Mouse (Mus musculus): ENCODE measurements around the gene AW822073.
A peak's percentile ranks its signal among the peaks of the same experiment; 100 is the strongest.
"Not testable (repeated sequence)": the region's sequence is repeated elsewhere in the genome, so short reads cannot be mapped to it uniquely, and the experiment has no call there.

Gene AW822073

GRCm38 (mm10) chr10:58224827-58225785 lies at the start of gene AW822073:
Gene AW822073, minus strand, starts transcription at chr10:58224930.
- not testable (repeated sequence) for DNase-seq (ENCODE audit: low read depth, low spot score)

DNA sequence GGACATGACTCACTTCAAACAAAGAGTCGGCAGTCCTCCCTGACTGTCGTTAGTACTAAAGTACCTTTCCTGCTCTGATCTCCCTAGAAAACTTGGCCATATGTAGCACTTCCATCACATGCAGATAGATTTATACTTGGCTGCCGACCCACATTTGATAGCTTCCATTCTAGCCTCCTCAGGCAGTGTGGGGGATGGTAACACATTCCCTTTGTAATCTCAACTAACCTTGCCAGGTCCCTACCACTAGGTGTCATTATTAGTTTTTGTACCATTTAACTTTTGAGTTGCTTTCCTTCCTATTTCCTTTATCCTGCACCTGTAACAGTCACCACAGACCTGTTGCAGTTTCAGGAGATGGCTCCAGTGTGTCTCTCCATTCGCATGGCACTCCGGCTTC lies 33.7 kb upstream of the AW822073 start:
- DNase-seq (ENCODE audit: low read depth, low spot score) = no peak

DNA sequence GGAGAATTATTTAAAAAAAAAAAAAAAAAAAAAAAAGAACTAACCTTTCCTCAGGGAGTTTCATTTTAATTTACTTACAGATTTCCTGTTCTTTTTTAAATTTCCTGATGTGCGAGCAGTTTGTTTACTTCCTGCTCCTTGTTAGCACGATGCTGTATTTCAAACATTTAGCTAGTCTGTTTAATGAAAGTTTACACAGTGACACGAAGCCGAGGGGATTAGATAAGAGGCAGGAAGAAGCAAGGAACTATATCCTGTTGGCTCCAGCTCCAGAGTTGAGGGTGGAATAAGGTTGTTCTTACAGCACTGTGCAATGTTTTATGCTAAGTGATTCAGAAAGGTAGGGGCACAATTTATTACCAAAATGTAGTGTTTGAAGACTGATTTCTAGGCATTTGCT lies 31.2 kb upstream of the AW822073 start:
- no peak for DNase-seq (ENCODE audit: low read depth, low spot score)

DNA sequence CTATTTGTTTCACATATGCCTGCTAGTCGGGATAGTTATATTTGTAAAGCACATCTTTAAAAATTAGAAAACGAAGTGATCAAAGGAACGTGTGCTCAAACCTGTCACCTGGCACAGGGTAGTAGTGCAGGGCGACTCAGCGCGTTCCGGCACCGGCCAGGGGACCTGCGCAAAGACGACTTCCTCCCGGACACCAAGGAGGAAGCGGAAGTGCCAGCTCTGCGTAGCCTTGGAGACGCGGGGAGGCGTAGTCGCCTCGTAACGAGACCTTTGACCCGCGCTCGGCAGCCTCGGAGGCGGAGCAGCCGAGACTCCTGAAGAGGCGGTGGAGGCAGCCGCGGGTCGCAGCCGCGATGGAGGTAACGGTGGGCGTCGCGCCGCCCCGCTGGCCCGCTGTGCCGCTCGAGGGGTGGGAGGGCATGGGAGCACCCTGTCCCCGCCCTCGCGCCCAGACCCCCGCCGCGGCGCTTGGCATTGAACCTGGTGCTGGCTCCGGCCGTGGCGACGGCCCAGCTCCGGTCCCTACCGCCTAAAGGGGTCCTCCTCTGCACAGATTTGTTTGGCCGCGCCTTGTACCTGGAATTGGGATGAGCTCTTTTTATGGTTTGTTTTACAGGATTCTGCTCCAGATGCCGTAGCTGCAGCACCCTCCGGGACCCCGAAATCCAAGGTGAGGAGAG lies 30.6 kb upstream of the AW822073 start, which contains the start of gene Gcc2:
Gene Gcc2, plus strand, starts transcription at position 285 of the 680 bp plus-strand sequence.
- peak; percentile 95 for DNase-seq (ENCODE audit: low read depth, low spot score)

GRCm38 (mm10) chr10:58254635-58255175 lies 30.0 kb upstream of the AW822073 start:
- no peak for DNase-seq (ENCODE audit: low read depth, low spot score)

DNA sequence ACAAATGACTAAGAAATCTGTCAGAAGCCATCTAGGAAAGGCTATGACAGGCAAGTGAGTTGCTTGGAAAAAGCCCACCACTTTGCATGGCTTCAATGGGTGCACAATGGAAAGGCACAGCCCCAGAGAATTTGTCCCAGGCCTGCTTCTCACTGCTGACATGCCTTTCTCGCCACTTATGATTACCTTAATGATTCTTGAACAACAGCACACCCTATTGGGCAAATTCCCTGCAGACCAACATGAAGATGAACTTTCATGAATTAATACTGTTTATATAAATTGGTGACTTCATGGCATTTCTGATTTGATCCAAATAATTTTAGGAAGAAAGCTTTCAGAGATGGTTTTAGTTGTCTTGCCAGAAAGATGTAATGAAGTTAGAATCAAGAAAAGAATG lies 24.8 kb upstream of the AW822073 start:
- DNase-seq (ENCODE audit: low read depth, low spot score) = no peak

- DNase-seq (ENCODE audit: low read depth, low spot score) = not testable (repeated sequence)
Measured at GRCm38 (mm10) chr10:58238984-58239740, 14.4 kb upstream of the AW822073 start.

GRCm38 (mm10) chr10:58236613-58237012 lies 11.9 kb upstream of the AW822073 start, which contains the start of gene Gm4981:
Gene Gm4981, minus strand, starts transcription at chr10:58236701.
- no peak for DNase-seq (ENCODE audit: low read depth, low spot score)

DNA sequence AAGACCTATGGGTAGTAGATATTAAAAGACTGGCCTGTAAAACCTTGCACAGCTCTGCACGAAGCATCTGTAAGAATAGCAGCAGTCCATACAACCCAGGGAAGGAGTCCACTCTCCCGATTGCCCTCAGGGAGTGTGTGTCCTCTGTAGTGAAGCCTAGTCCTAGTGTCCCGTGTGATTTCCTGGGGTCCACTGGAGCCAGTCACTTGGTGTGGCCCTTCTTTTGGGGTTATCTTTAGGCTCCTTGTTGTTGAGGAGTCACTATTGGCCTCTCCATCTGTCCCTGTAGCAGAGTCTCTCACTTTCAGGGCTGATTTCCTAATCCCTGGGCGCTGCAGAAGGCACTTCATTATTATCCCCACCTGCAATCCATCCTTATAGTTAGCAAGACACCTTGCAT lies 10.3 kb upstream of the AW822073 start:
- not testable (repeated sequence) for DNase-seq (ENCODE audit: low read depth, low spot score)

DNA sequence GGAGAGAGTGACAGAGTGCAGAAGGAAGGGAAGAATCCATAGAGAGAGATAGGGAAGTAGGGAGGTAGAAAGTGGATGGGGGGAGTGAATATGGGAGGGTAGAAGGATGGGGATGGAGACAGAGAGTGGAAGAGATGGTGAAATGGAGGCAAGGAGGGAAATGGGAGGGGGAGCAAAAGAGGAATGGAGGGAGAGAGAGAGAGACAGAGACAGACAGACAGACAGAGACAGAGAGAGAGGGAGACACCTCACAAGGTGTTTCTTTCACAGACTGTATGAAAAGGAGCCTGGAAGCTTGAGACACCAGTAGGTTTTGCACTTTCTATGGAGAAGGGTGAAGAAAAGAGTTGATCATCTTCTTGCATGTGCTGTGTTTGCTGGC lies 9.0 kb upstream of the AW822073 start:
- DNase-seq (ENCODE audit: low read depth, low spot score) = not testable (repeated sequence)

- DNase-seq (ENCODE audit: low read depth, low spot score) = not testable (repeated sequence)
Measured at GRCm38 (mm10) chr10:58233054-58233739, 8.5 kb upstream of the AW822073 start.

DNA sequence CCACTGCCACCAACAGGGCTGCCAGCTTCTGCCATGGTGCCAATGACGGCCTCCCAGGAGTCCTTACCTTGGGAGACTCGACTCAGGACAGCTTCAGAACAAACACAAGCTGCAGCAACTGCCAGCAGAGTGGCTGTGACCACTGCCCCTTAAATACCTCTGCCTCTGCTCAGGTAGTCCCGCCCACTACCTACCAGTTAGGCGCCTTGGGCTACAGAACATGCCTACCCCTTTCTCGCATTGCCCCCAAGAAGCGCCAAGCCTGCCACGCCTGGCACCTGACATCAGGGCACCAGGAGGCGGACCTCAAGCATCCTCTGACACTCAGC lies 7.9 kb upstream of the AW822073 start, which contains the start of gene Duxf3:
Gene Duxf3, minus strand, starts transcription at position 35 of the 329 bp plus-strand sequence.
- not testable (repeated sequence) for DNase-seq (ENCODE audit: low read depth, low spot score)

DNA sequence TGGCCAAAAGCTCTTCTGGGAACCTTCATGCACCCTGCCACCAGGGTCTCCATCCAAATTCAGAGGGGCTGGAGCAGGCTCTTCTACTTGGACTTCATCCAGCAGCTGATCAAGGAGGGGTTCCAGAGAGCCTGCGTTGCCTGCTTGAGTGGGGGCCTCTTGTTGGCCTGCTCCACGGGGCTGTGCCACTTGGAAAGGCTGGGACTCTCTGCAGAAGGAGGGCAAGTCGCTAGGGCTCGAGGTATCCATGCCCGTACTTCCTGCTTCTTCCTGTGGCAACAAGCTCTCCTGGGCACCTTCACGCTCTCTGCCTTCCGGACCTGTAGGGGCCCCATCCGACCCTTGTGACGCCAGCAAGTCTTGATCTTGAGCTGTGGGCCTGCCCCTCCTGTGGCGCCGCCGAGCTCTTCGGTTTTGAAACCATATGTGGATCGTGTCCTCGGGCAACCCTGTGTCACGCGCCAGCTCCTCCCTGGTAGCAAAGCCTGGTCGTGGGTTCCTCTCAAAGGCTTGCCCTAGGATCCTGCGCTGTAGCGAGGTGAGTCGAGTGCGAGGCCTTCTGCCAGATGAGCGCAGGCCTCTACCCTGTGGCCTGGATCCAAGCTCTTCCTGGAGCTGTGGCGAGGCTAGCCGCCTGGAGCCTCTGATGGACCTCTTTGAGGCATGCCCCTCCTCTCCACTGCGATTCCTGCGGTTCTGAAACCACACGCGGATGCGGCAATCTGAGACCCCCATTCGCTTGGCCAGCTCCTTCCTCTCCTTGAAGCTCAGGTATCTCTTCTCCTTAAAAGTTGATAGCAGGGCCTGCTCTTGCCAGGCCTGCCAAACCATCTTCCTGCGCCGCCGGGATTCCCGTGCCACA lies 7.3 kb upstream of the AW822073 start:
- DNase-seq (ENCODE audit: low read depth, low spot score) = not testable (repeated sequence)

DNA sequence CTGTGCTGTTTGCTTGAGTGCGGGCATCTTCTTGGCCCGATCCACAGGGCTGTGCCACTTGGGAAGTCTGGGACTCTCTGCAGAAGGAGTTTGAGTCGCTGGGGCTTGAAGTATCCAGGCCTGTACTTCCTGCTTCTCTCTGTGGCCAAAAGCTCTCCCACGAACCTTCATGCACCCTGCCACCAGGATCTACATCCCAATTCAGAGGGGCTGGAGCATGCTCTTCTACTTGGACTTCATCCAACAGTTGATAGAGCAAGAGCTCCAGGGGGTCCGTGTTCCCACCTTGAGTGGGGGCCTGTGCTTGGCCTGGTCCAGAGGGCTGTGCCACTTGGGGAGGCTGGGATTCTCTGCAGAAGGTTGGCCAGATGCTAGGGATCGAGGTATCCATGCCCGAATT lies 6.4 kb upstream of the AW822073 start:
- DNase-seq (ENCODE audit: low read depth, low spot score) = not testable (repeated sequence)

DNA sequence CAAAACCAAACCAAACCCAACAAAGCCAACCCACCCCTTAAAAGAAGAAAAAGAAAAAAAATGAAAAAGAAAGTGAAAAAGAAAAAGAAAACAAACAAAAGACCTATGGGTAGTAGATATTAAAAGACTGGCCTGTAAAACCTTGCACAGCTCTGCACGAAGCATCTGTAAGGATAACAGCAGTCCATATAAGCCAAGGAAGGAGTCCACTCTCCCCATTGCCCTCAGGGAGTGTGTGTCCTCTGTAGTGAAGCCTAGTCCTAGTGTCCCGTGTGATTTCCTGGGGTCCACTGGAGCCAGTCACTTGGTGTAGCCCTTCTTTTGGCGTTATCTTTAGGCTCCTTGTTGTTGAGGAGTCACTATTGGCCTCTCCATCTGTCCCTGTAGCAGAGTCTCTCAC lies 5.3 kb upstream of the AW822073 start:
- not testable (repeated sequence) for DNase-seq (ENCODE audit: low read depth, low spot score)

- not testable (repeated sequence) for DNase-seq (ENCODE audit: low read depth, low spot score)
Measured at GRCm38 (mm10) chr10:58227798-58228197, 3.1 kb upstream of the AW822073 start.

DNA sequence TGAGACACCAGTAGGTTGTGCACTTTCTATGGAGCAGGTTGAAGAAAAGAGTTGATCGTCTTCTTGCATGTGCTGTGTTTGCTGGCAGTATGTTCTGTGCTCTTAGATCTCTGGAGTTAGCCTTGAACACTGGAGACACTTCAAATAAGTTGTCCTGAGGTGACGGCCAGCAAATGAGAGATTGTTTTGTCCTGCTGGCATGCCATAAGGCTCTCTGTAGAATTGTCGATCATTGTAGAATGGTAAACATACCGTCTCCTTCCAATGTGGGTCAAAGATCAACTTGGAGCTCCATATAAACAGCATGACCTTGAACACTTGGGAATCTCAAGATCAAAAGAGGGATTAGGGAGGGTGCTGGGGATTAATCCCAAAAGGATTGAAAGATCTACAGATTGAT lies 1.6 kb upstream of the AW822073 start:
- DNase-seq (ENCODE audit: low read depth, low spot score) = not testable (repeated sequence)

- DNase-seq (ENCODE audit: low read depth, low spot score) = not testable (repeated sequence)
Measured at GRCm38 (mm10) chr10:58223972-58224805, 541 bp downstream of the AW822073 start.

GRCm38 (mm10) chr10:58223161-58223560 lies 1.6 kb downstream of the AW822073 start:
- not testable (repeated sequence) for DNase-seq (ENCODE audit: low read depth, low spot score)
